Mouse (Mus musculus): ENCODE data around the gene Odf3b.

Odf3b gene

GRCm38 (mm10) chr15:89334774-89335537 is 44.1 kb downstream of the Odf3b start:
- DNase-seq (ENCODE audit: low spot score): no peak

- no peak for DNase-seq (ENCODE audit: low spot score)
Measured at GRCm38 (mm10) chr15:89334271-89334670, 44.8 kb downstream of the Odf3b start, which contains the start of gene Miox. Miox (plus strand) TSS chr15:89334398.
